ENCODE assay signal across 8 mouse cellular contexts in the genomic region with DNA sequence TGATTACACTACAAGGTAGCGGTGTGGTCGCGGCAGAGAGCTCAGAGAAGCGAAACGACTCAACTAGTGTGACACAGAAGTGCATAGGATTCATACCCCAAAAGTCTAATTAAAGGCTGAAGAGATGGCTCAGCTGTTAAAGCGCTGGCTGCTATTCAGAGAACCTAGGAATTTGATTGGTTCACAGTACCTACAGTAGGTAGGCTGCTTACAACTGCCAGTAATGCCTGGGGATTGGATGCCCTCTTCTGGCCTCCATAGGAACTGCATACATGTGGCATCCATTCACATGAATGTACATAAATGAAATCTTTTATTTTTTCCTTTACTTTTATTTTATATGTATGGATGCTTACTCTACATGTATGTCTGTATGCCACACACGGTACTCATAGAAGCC. TPM values are rescaled to one million over a fixed set of nuclear protein-coding genes. Genes with fewer than 3 reads are reported as not detected.
DNase-seq lines count a peak whose midpoint lies in the region; ATAC-seq and TF ChIP-seq lines count a peak whose summit lies in the region.

No protein-coding gene starts in this region.

- peaks cover 38% of the 10 kb centered on the region for H3K27me3 ChIP-seq in forebrain, embryonic 10.5 days (ENCODE audit: poor library complexity, severe bottlenecking)
- H3K27me3 ChIP-seq in forebrain, embryonic 16.5 days (replicated peaks; ENCODE audit: control insufficient read depth, insufficient read depth, low read length) = peaks cover 18% of the 10 kb centered on the region

- H3K4me3 ChIP-seq in forebrain, embryonic 10.5 days = no peak overlapping the region
- H3K4me3 ChIP-seq in forebrain, embryonic 16.5 days (replicated peaks; ENCODE audit: low read length) = no peak overlapping the region
- H3K4me3 ChIP-seq in lung, adult 2 months (replicated peaks; ENCODE audit: extremely low read depth, low read depth, low read length) = no peak overlapping the region

- TF ChIP-seq CTCF in lung, adult 2 months (IDR thresholded peaks at IDR 0.05; ENCODE audit: insufficient read depth, low read length) = peak; percentile 47; the same call in 1 of the 2 replicates

- no peak overlapping the region for H3K4me2 ChIP-seq in forebrain, embryonic 16.5 days (ENCODE audit: low read length)

- WGBS in forebrain, embryonic 10.5 days = 26% methylated on average over 7 of the region's 7 CpGs
- WGBS in forebrain, embryonic 16.5 days = 51% methylated on average over 7 of the region's 7 CpGs
- WGBS in lung, adult 2 months = 31% methylated on average over 7 of the region's 7 CpGs

- H3K27ac ChIP-seq in forebrain, embryonic 10.5 days = no peak overlapping the region
- H3K27ac ChIP-seq in forebrain, embryonic 16.5 days (ENCODE audit: low read length) = no peak overlapping the region

- no peak overlapping the region for H3K9ac ChIP-seq in forebrain, embryonic 16.5 days (replicated peaks; ENCODE audit: low read depth, low read length)

- DNase-seq in forebrain, embryonic 10.5 days (ENCODE audit: extremely low spot score, low spot score) = peak; percentile 46
- peak; percentile 30 for DNase-seq in right cerebral cortex, adult 18-20 months
- no peak for DNase-seq in right cerebral cortex, postnatal 25 days
- DNase-seq in cerebellum, adult 9-10 months = peak; percentile 26
- DNase-seq in hindlimb bud, embryonic 11.5 days (ENCODE audit: extremely low spot score, low read depth, low spot score) = peak; percentile 39
- peak; percentile 50 for DNase-seq in lung, adult 2 months
- peak; percentile 46 to 76 for DNase-seq in spleen, postnatal 10 days (ENCODE audit: low spot score in 2 of 2)

- no peak for TF ChIP-seq POLR2A in lung, adult 2 months (IDR thresholded peaks at IDR 0.05; ENCODE audit: borderline replicate concordance, extremely low read depth, low read depth, low read length)

- no peaks in the 10 kb centered on the region; the same call in 1 of the 2 replicates for H3K9me3 ChIP-seq in forebrain, embryonic 10.5 days
- no peaks in the 10 kb centered on the region for H3K9me3 ChIP-seq in forebrain, embryonic 16.5 days (ENCODE audit: control insufficient read depth, low read length)

- H3K36me3 ChIP-seq in forebrain, embryonic 10.5 days (replicated peaks) = no peaks in the 10 kb centered on the region
- no peaks in the 10 kb centered on the region for H3K36me3 ChIP-seq in forebrain, embryonic 16.5 days (ENCODE audit: control insufficient read depth, insufficient read depth)

- no peak for ATAC-seq in forebrain, embryonic 16.5 days

- peaks cover 13% of the 10 kb centered on the region for H3K4me1 ChIP-seq in forebrain, embryonic 10.5 days
- H3K4me1 ChIP-seq in forebrain, embryonic 16.5 days (replicated peaks; ENCODE audit: control insufficient read depth, insufficient read depth, low read length) = peaks cover 10% of the 10 kb centered on the region
- H3K4me1 ChIP-seq in lung, adult 2 months (ENCODE audit: control insufficient read depth, insufficient read depth, low read length) = peaks cover 9% of the 10 kb centered on the region

RNA-seq across cellular contexts. Expression of a gene that starts 3.7 kb away (rescaled TPM):
- 0.96 and 1.4 TPM in 2 replicates for polyA plus RNA-seq in forebrain, embryonic 10.5 days (2016; fragmentation: Nextera tagmentation; extraction: Ambion mirVana)
- 0.57 TPM in 1 of 2 replicates, not detected in the other for polyA plus RNA-seq in forebrain, embryonic 16.5 days (2015; fragmentation: Nextera tagmentation; extraction: Ambion mirVana)
- 5.1 and 6.1 TPM in 2 replicates for polyA plus RNA-seq in lung, adult 2 months (2012; rRNA removed)

RNA-seq across cellular contexts. Expression of a gene that starts 33.1 kb away (rescaled TPM):
- polyA plus RNA-seq in forebrain, embryonic 10.5 days (2016; fragmentation: Nextera tagmentation; extraction: Ambion mirVana) = 0.43 TPM in 2 replicates
- polyA plus RNA-seq in forebrain, embryonic 16.5 days (2015; fragmentation: Nextera tagmentation; extraction: Ambion mirVana) = 0.42 and 0.54 TPM in 2 replicates
- polyA plus RNA-seq in lung, adult 2 months (2012; rRNA removed) = 27.2 and 29.1 TPM in 2 replicates

RNA-seq across cellular contexts. Expression of a gene that starts 42.2 kb away (rescaled TPM):
- 375 and 396 TPM in 2 replicates for polyA plus RNA-seq in forebrain, embryonic 10.5 days (2016; fragmentation: Nextera tagmentation; extraction: Ambion mirVana)
- 361 and 363 TPM in 2 replicates for polyA plus RNA-seq in forebrain, embryonic 16.5 days (2015; fragmentation: Nextera tagmentation; extraction: Ambion mirVana)
- 41.9 and 57.7 TPM in 2 replicates for polyA plus RNA-seq in lung, adult 2 months (2012; rRNA removed)

RNA-seq across cellular contexts. Expression of a gene that starts 45.8 kb away (rescaled TPM):
- 194 and 230 TPM in 2 replicates for polyA plus RNA-seq in forebrain, embryonic 10.5 days (2016; fragmentation: Nextera tagmentation; extraction: Ambion mirVana)
- 96.6 and 138 TPM in 2 replicates for polyA plus RNA-seq in forebrain, embryonic 16.5 days (2015; fragmentation: Nextera tagmentation; extraction: Ambion mirVana)
- 31.6 and 34.5 TPM in 2 replicates for polyA plus RNA-seq in lung, adult 2 months (2012; rRNA removed)

Comparison
In these comparisons a context has a peak if more than half of its experiments do, and no peak if none do; other contexts are left out.
1. RNA of a gene that starts 33.1 kb away (polyA plus RNA-seq): 27.2 to 29.1 TPM in lung, adult 2 months; 0.42 to 0.54 TPM in forebrain, embryonic 16.5 days and 0.43 TPM in forebrain, embryonic 10.5 days; every median in the first group is over 10 times any median in the second.